Mouse (Mus musculus) erythroblast, embryonic 14.5 days (primary cell): Measurements from ENCODE around the gene Rnft2. TPM values are rescaled to one million over a fixed set of nuclear protein-coding genes. Genes with fewer than 3 reads are reported as not detected.

Source experiments
- H3K27me3 ChIP-seq: 2 replicates; pipeline ENCODE4 v1.6.1; 2012; ENCODE audit warnings: inconsistent platforms; ENCODE audit not compliant: control insufficient read depth
- H3K36me3 ChIP-seq: 2 replicates; pipeline ENCODE4 v1.6.1; 2012; ENCODE audit warnings: mild to moderate bottlenecking, inconsistent platforms; ENCODE audit not compliant: control insufficient read depth
- H3K4me1 ChIP-seq: 2 replicates; pipeline ENCODE4 v1.6.1; 2012; ENCODE audit warnings: inconsistent platforms; ENCODE audit not compliant: control insufficient read depth
- H3K4me3 ChIP-seq: replicated peaks from 2 replicates; pipeline ENCODE3; 2012; ENCODE audit warnings: moderate library complexity, mild to moderate bottlenecking, inconsistent platforms
- H3K9me3 ChIP-seq: 2 replicates; pipeline ENCODE4 v1.6.1; 2012; ENCODE audit warnings: low read length, inconsistent platforms, mixed read lengths; ENCODE audit not compliant: control insufficient read depth
- GATA1 ChIP-seq: IDR thresholded peaks from 2 replicates; pipeline ENCODE4 v1.6.1; 2012; ENCODE audit warnings: low read length, inconsistent platforms, mixed read lengths
- TAL1 ChIP-seq: IDR thresholded peaks from 3 replicates; pipeline ENCODE4 v1.6.1; 2012; ENCODE audit warnings: low read length, inconsistent platforms, mixed read lengths
- polyA plus RNA-seq: library from polyadenylated mRNA; stranded (reverse); fragments of >175 nt; gene quantifications from 2 replicates; pipeline ENCODE4 v1.2.3, GENCODE M21; 2012

The Rnft2 gene
- polyA plus RNA-seq, 1 experiment: not detected

DNA sequence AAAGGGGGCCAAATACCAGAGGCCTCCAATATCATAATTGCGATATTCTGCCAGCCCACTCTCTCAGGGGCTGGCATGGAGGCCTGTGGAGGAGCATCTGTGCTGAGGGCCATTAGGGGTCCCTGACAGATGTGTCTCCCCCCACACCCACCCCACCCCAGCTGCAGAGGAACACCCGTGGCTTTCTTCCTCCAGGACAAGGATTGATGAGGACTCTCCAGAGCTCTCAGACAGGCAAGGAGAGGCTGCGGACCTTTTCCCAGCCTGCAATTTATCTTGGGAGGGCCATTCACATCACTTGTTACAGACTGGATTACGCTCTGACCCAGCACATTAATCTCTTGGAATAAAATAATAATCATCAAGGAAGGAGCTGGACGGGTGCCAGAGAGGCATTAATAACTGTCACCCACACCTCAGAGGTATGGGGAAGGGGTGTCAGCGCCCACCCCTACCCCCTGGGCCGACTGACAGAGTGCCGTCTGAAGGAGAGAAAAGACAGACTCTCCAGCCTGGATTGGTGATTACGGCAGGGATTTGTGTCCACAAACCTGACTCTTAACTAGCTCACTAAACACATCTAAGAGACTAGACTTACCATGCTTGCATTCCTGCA lies 21.7 kb downstream of the Rnft2 start:
- no peaks in the 10 kb centered on the region for H3K36me3 ChIP-seq

DNA sequence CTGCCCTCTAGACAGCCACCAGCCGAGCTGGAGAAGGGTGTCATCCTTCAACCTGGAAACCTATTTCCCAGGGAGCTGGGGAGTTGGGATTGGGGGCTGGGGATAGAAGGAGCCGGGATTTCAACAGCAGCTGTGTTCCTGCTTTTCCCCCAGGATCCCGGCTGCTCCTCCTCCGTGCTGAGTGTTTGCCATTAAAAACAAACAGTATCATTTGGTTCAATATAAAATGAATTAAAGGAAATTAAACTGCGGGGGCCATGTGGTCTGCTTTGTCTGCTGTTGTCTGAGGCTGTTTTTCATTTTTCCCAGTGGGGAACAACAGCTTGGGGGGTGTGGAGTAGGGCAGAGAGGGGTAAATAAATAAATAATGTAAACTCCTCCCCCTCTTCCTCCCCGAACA lies 27.5 kb downstream of the Rnft2 start:
- no peaks in the 10 kb centered on the region; the same call in 1 of the 2 replicates for H3K27me3 ChIP-seq

More for the DNA sequence above, 21.7 kb downstream of the Rnft2 start:
- no peak overlapping the region for H3K4me3 ChIP-seq
- 0 out of 2 replicates have a peak, but pooled peaks cover 3% of the 10 kb centered on the region for H3K9me3 ChIP-seq
- H3K4me1 ChIP-seq: no peaks in the 10 kb centered on the region
- no peaks in the 10 kb centered on the region for H3K27me3 ChIP-seq
- TF ChIP-seq GATA1 (no peak), TAL1 (no peak)

GRCm38 (mm10) chr5:118214418-118215154 lies 30.3 kb downstream of the Rnft2 start:
- Histone ChIP-seq H3K4me3 (no peak overlapping the region), H3K27me3 (no peaks in the 10 kb centered on the region; the same call in 1 of the 2 replicates)

More for the DNA sequence above, 27.5 kb downstream of the Rnft2 start:
- TF ChIP-seq GATA1 (no peak), TAL1 (no peak)
- Histone ChIP-seq H3K4me3 (no peak overlapping the region), H3K36me3 (no peaks in the 10 kb centered on the region), H3K9me3 (peaks cover 6% of the 10 kb centered on the region; the same call in 1 of the 2 replicates), H3K4me1 (no peaks in the 10 kb centered on the region)

DNA sequence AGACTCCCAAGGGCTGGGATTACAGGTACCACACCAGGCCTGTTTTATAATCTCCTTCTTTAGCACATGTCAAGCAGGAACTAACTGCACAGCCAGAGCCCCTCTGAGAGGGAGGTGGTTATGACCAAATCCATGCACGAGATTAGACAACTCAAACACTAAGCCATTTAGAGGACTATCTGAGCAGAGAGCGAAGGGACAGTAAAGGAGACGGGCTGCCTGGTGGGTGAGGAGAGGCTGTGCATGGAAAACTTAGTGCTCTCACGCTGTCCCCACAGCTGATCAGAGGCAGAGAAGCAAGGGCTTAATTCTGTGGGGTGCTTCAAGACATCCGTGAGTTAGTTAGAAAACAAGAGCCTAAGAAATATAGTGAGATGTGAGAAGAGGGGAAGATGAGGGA lies 30.9 kb downstream of the Rnft2 start:
- no peak for TF ChIP-seq GATA1
- no peak for TF ChIP-seq TAL1
- no peaks in the 10 kb centered on the region; the same call in 1 of the 2 replicates for H3K27me3 ChIP-seq
- no peaks in the 10 kb centered on the region for H3K36me3 ChIP-seq
- H3K4me1 ChIP-seq: no peaks in the 10 kb centered on the region
- H3K4me3 ChIP-seq: no peak overlapping the region
- peaks cover 6% of the 10 kb centered on the region; the same call in 1 of the 2 replicates for H3K9me3 ChIP-seq

More at GRCm38 (mm10) chr5:118214418-118215154, 30.3 kb downstream of the Rnft2 start:
- TF ChIP-seq GATA1 (no peak), TAL1 (no peak)
- Histone ChIP-seq H3K9me3 (peaks cover 6% of the 10 kb centered on the region; the same call in 1 of the 2 replicates), H3K4me1 (no peaks in the 10 kb centered on the region), H3K36me3 (no peaks in the 10 kb centered on the region)

DNA sequence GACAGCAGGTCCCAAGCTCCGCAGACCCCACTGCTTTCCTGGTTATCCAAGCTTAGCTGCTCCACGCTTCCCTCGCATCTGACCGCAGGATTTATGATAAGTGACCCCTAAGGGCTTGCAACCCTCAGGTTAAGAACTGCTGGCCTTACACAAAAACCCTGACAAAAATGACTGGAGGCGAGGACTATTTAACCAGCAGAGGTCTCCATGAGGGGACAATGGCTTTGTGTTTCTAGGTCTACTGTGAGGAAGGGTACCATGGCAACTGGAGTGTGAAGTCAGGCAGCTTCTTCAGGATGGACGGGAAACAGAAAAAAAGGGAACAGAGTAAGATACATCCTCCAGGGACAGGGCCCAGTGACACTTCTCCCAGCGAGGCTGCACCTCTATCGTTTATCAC lies 39.1 kb downstream of the Rnft2 start:
- Histone ChIP-seq H3K4me1 (no peaks in the 10 kb centered on the region), H3K9me3 (no peaks in the 10 kb centered on the region), H3K4me3 (no peak overlapping the region), H3K36me3 (no peaks in the 10 kb centered on the region), H3K27me3 (no peaks in the 10 kb centered on the region)
- TF ChIP-seq TAL1: no peak
- TF ChIP-seq GATA1: no peak

GRCm38 (mm10) chr5:118204675-118205440 lies 40.1 kb downstream of the Rnft2 start:
- Histone ChIP-seq H3K36me3 (no peaks in the 10 kb centered on the region), H3K9me3 (no peaks in the 10 kb centered on the region), H3K27me3 (no peaks in the 10 kb centered on the region), H3K4me1 (no peaks in the 10 kb centered on the region), H3K4me3 (no peak overlapping the region)
- TF ChIP-seq GATA1 (no peak), TAL1 (no peak)

DNA sequence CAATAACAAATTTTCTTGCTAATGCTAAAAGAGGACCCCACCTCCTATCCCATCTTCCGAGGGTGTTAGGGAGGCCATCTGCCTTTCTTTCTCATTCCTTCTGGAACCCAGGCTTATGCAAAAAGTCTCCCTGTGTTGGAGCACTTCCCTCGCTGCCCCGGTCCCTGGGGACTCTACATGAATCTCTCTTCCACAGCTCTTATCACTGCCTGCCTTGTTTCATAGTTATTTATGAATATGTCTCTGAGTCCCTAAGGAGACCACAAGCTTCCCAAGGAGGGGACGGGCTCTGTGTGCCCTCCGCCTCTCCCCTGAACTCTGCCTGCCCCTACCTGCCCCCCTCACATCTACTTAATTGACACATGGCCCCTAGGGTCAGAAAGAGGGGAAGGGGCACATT lies 45.2 kb downstream of the Rnft2 start:
- TF ChIP-seq GATA1 (no peak), TAL1 (no peak)
- Histone ChIP-seq H3K9me3 (no peaks in the 10 kb centered on the region), H3K36me3 (no peaks in the 10 kb centered on the region), H3K4me1 (no peaks in the 10 kb centered on the region), H3K4me3 (no peak overlapping the region), H3K27me3 (no peaks in the 10 kb centered on the region)

DNA sequence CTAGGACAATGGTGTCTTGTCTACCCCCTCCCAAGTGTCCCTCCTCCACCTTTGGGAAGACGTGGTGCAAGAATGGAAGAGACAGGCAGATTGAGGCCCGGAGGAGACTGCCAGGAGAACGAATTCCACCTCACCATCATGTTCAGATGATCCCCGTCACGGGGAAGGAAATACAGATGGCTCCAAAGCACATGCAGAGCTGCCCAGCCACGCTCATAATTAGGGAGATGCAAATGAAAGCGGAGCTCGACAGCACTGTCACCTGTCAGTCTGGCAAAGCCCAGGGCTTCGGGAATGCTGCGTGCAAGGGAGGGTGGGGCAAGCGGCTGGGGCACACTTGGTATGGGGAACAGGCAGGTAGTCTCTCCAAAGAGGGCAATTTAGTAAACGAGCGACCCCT lies 47.5 kb downstream of the Rnft2 start:
- no peaks in the 10 kb centered on the region for H3K27me3 ChIP-seq
- H3K4me3 ChIP-seq: no peak overlapping the region
- H3K36me3 ChIP-seq: no peaks in the 10 kb centered on the region
- no peak for TF ChIP-seq GATA1
- no peak for TF ChIP-seq TAL1
- H3K9me3 ChIP-seq: no peaks in the 10 kb centered on the region
- no peaks in the 10 kb centered on the region for H3K4me1 ChIP-seq

DNA sequence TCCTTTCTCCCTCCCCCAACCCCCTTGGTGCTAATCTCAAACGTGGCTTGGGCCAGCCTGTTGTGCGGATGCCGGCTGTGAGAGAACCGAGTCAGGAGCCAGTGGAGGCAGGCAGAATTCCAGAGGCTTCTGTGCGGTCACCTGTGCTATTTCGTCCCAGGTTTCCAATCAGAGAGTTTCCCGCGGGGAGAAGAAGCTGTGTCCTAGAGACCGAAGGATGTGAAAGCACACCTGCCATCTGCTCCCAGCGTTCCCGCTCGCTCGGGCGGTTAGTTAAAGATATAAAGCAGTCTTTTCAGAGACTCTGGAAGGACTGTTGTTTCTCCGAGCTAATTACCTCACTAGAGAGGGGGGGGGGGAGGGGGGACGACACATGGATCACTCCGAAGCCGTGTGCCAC lies 52.7 kb downstream of the Rnft2 start:
- Histone ChIP-seq H3K9me3 (no peaks in the 10 kb centered on the region), H3K4me1 (no peaks in the 10 kb centered on the region), H3K4me3 (no peak overlapping the region), H3K27me3 (no peaks in the 10 kb centered on the region), H3K36me3 (no peaks in the 10 kb centered on the region)
- TF ChIP-seq TAL1: no peak
- TF ChIP-seq GATA1: no peak
